Mouse (Mus musculus) heart, postnatal 0 days (tissue): ENCODE results near the gene Rln1.

Source experiments
- CTCF ChIP-seq: IDR thresholded peaks from 2 replicates; pipeline ENCODE4 v1.5.1; 2016; ENCODE audit warnings: antibody characterized with exemption, control low read depth, low read depth
- EP300 ChIP-seq: IDR thresholded peaks from 2 replicates; pipeline ENCODE4 v1.6.1; 2016; ENCODE audit warnings: antibody characterized with exemption, low read depth

DNA sequence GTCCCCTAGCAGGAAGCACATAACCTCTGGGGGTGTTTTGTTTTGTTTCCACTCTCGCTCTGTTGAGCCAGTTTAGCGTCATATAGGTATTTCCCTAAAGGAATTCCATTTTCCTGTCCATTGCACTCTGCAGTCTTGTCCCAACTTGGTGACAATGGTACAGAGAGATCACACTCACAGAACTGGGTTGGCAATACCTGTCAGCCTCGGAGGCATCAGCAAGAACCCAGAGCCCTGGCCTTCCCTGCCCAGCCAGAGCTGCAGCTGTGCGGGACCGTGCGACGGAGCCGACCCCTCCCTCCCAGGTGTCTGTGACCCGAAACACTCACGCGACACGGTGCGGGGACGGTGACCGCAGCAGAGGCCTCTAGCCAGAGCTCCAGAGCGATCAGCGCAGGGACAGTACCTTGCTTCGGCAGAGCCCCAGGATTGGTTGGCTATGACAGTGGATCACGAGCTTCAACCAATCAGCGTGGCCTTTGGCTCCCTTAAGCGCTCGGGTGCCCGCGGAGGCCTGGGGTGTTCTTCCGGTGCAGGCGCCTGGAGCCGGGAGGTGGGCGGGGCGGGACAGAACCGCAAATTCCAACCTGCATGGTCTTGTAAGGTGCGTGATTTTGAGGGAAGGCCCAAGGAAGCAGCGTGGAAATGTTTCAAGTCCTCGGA lies 27.1 kb upstream of the Rln1 start:
- TF ChIP-seq CTCF (no peak), EP300 (no peak)
